In the genomic region with DNA sequence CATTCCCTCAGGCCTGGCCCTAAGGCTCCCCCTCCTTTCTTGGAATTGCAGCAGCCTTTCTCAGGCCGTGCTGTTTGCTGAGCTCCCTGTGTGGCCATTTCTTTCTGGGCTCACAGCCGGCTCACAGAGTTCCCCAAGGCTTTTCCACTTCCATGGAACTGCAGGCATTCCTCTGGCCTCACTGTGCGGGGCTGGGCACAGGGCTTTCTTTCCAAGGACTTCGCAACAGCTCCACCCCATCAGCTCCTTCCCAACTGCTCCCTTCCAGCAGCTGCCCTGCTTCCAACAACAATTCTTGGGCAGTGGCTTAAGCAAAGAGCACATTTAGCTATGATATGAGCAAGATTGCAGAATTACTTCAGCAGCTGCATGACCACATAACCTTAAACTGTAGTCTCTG, we compare ENCODE assay signal across 10 mouse cellular contexts.
DNase-seq lines count a peak whose midpoint lies in the region; ATAC-seq and TF ChIP-seq lines count a peak whose summit lies in the region.
"Had no signal": no experiment of that assay in that cellular context is flagged by ENCODE, and none has a peak within 500 bp of the region (broad histone marks: within the 10 kb centered on the region; RNA-seq: fewer than 3 reads in every experiment).

No protein-coding gene starts in this region.

- peak; percentile 99 for DNase-seq in heart, adult 11 months
- peak; percentile 14 for DNase-seq in urinary bladder, postnatal 25 days (ENCODE audit: low spot score)
- DNase-seq in urinary bladder, postnatal 10 days (ENCODE audit: low spot score) = no peak
- peak; percentile 85 for DNase-seq in lung, postnatal 0 days (ENCODE audit: low spot score)
- no peak for DNase-seq in cerebellum, adult 11 months
- DNase-seq in layer of hippocampus, postnatal 25 days (ENCODE audit: extremely low spot score in 1 of 2, low spot score in 1 of 2) = no peak
- no peak for DNase-seq in thymus, postnatal 4 days
- DNase-seq: midbrain, embryonic 14.5 days; retina, postnatal 1 day had no signal

- H3K36me3 ChIP-seq in heart, embryonic 11.5 days (ENCODE audit: control insufficient read depth, insufficient read depth, low read length) = no peaks in the 10 kb centered on the region
- H3K36me3 ChIP-seq in lung, postnatal 0 days (ENCODE audit: insufficient read depth, low read length) = no peaks in the 10 kb centered on the region

- 0 out of 2 replicates have a peak, but pooled peaks cover 4% of the 10 kb centered on the region for H3K27me3 ChIP-seq in heart, embryonic 11.5 days (ENCODE audit: control insufficient read depth, insufficient read depth, low read length)
- H3K27me3 ChIP-seq in lung, postnatal 0 days (replicated peaks; ENCODE audit: insufficient read depth, low read length) = no peaks in the 10 kb centered on the region

- no peaks in the 10 kb centered on the region for H3K4me1 ChIP-seq in heart, embryonic 11.5 days (ENCODE audit: control insufficient read depth, insufficient read depth, low read length)
- H3K4me1 ChIP-seq in lung, postnatal 0 days (ENCODE audit: insufficient read depth, low read depth, low read length) = no peaks in the 10 kb centered on the region

- WGBS in heart, embryonic 11.5 days (ENCODE audit: insufficient replicate concordance) = 29% methylated on average over 4 of the region's 4 CpGs
- 21% methylated on average over 4 of the region's 4 CpGs for WGBS in lung, postnatal 0 days

- no peak overlapping the region for H3K9ac ChIP-seq in heart, embryonic 11.5 days (ENCODE audit: low read depth, low read length)
- no peak overlapping the region for H3K9ac ChIP-seq in lung, postnatal 0 days (replicated peaks; ENCODE audit: low read depth)

- H3K27ac ChIP-seq in heart, embryonic 11.5 days (ENCODE audit: low read depth, low read length) = no peak overlapping the region
- H3K27ac ChIP-seq in lung, postnatal 0 days (ENCODE audit: low read length) = no peak overlapping the region

- H3K9me3 ChIP-seq in heart, embryonic 11.5 days (replicated peaks; ENCODE audit: control insufficient read depth, low read length) = no peaks in the 10 kb centered on the region
- H3K9me3 ChIP-seq in lung, postnatal 0 days (ENCODE audit: low read length) = no peaks in the 10 kb centered on the region

- ATAC-seq in heart, embryonic 11.5 days (replicated peaks; ENCODE audit: insufficient number of reproducible peaks, low FRiP score, low TSS enrichment) = no peak
- ATAC-seq in lung, postnatal 0 days = peak; percentile 91

- H3K4me2 ChIP-seq in heart, embryonic 11.5 days = no peak overlapping the region
- no peak overlapping the region for H3K4me2 ChIP-seq in lung, postnatal 0 days (replicated peaks; ENCODE audit: low read depth, low read length)

- no peak for TF ChIP-seq CTCF in lung, postnatal 0 days (IDR thresholded peaks at IDR 0.05)

- TF ChIP-seq EP300 in lung, postnatal 0 days (IDR thresholded peaks at IDR 0.05) = no peak

- H3K4me3 ChIP-seq in heart, embryonic 11.5 days (ENCODE audit: low read depth, low read length) = no peak overlapping the region
- no peak overlapping the region for H3K4me3 ChIP-seq in lung, postnatal 0 days (ENCODE audit: low read depth, low read length)

Comparison
In these comparisons a context has a peak if more than half of its experiments do, and no peak if none do; other contexts are left out.
1. DNase-seq: peak in heart, adult 11 months (single experiment), urinary bladder, postnatal 25 days (single experiment) and lung, postnatal 0 days (single experiment); none in urinary bladder, postnatal 10 days (single experiment), cerebellum, adult 11 months (single experiment), layer of hippocampus, postnatal 25 days (0 of 2) and thymus, postnatal 4 days (single experiment).